Mouse (Mus musculus) C2C12 (cell line): ENCODE measurements at regions not wholly inside any gene's neighbourhood (a gene's known extent, or its start where the extent isn't known, plus 50 kb on each side); places are given as distances from the start of the nearest gene placed in this dataset.

Experiments
- H3K27me3 ChIP-seq: one replicate; pipeline ENCODE4 v1.6.1; 2011; ENCODE audit not compliant: control insufficient read depth, insufficient read depth, insufficient read length
- H3K36me3 ChIP-seq: one replicate; pipeline ENCODE4 v1.6.1; 2011; ENCODE audit not compliant: control insufficient read depth, insufficient read depth
- H3K4me3 ChIP-seq: one replicate; pipeline ENCODE4 v1.5.1; 2011; ENCODE audit warnings: mild to moderate bottlenecking, control low read depth; ENCODE audit not compliant: poor library complexity, insufficient read depth, severe bottlenecking
- H3K79me2 ChIP-seq: one replicate; pipeline ENCODE4 v1.6.1; 2011; ENCODE audit not compliant: control insufficient read depth, insufficient read depth
- H3K79me3 ChIP-seq: one replicate; pipeline ENCODE4 v1.6.1; 2011; ENCODE audit warnings: low read depth, control low read depth
- H3ac ChIP-seq: one replicate; pipeline ENCODE3; 2011; ENCODE audit warnings: low read depth; ENCODE audit not compliant: control insufficient read depth, insufficient read length
- CEBPB ChIP-seq: IDR thresholded peaks from one replicate; pipeline ENCODE4 v1.6.1; 2011; ENCODE audit warnings: low read depth, mild to moderate bottlenecking, control low read depth, moderate library complexity
- CTCF ChIP-seq: IDR thresholded peaks from one replicate; pipeline ENCODE4 v1.5.1; 2011; ENCODE audit not compliant: control insufficient read depth, insufficient read depth, insufficient read length
- FOSL1 ChIP-seq: IDR thresholded peaks from one replicate; pipeline ENCODE4 v1.8.0; 2011; ENCODE audit warnings: mild to moderate bottlenecking, low read length; ENCODE audit not compliant: poor library complexity, insufficient read depth, severe bottlenecking
- MAX ChIP-seq: IDR thresholded peaks from one replicate; pipeline ENCODE4 v1.6.1; 2011; ENCODE audit warnings: mild to moderate bottlenecking, control low read depth
- MYOD1 ChIP-seq: IDR thresholded peaks from one replicate; pipeline ENCODE4 v1.6.1; 2011; ENCODE audit warnings: low read depth; ENCODE audit not compliant: control insufficient read depth, insufficient read length
- MYOG ChIP-seq: IDR thresholded peaks from one replicate; pipeline ENCODE4 v1.6.1; 2011; ENCODE audit not compliant: control insufficient read depth, insufficient read length; ENCODE audit errors: extremely low read depth
- USF1 ChIP-seq: IDR thresholded peaks from one replicate; pipeline ENCODE4 v1.6.1; 2011; ENCODE audit warnings: low read depth, mild to moderate bottlenecking, control low read depth, moderate library complexity

GRCm38 (mm10) chr3:33918785-33919184 is 74.7 kb upstream of the Ccdc39 start:
- H3K4me3 ChIP-seq = no peak overlapping the region
- no peaks in the 10 kb centered on the region for H3K79me3 ChIP-seq
- no peaks in the 10 kb centered on the region for H3K36me3 ChIP-seq

DNA sequence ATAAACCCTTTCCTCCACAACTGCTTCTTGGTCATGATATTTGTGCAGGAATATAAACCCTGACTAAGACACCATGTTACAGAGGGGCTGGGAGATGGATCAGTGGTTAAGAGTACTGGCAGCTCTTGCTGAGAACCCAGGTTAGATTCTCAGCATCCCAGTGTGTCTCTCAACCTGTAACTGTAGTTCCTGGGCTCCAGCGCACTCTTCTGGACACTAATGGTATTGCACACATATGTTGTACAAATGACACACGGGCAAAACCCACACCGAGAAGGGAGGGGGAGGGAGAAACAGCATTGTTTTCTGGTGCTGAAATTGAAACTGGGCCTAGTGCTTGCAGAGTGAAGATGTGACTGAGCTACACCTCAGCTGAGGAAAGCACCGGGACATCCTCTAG is 81.0 kb upstream of the Ccdc39 start:
- Histone ChIP-seq H3K4me3 (no peak overlapping the region), H3ac (no peak overlapping the region), H3K79me2 (no peaks in the 10 kb centered on the region), H3K36me3 (no peaks in the 10 kb centered on the region), H3K79me3 (no peaks in the 10 kb centered on the region), H3K27me3 (no peaks in the 10 kb centered on the region)
- TF ChIP-seq MYOG (no peak), USF1 (no peak), MAX (no peak), FOSL1 (no peak), CTCF (no peak), CEBPB (no peak), MYOD1 (no peak)

More at GRCm38 (mm10) chr3:33918785-33919184, 74.7 kb upstream of the Ccdc39 start:
- Histone ChIP-seq H3K79me2 (no peaks in the 10 kb centered on the region), H3ac (no peak overlapping the region), H3K27me3 (no peaks in the 10 kb centered on the region)
- no peak for TF ChIP-seq MAX
- TF ChIP-seq USF1 = no peak
- TF ChIP-seq MYOD1 = no peak
- TF ChIP-seq CTCF = no peak
- TF ChIP-seq MYOG = no peak
- TF ChIP-seq FOSL1 = no peak
- TF ChIP-seq CEBPB = no peak

DNA sequence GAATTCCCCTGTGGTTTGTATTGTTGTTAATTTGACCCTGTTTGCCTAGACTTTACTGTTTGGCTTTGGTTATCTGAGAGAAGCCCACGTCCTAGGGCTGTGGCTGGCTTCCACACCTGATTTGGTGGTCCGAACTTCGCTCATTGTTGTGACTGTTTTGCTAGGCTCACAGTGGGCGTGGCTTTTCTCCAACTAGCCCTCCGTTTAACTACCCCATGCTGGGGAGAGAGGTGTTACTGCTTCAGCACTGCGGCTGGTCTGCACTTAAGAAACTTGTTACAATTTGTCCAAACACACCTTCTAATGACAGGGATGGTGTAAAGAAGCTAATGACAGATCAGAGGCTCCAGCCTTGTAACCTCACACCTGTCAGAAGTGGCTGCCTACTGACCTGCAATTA is 64.7 kb upstream of the Fxr1 start:
- Histone ChIP-seq H3K4me3 (no peak overlapping the region), H3K79me2 (no peaks in the 10 kb centered on the region), H3ac (no peak overlapping the region), H3K27me3 (peaks cover 4% of the 10 kb centered on the region), H3K79me3 (no peaks in the 10 kb centered on the region), H3K36me3 (no peaks in the 10 kb centered on the region)
- no peak for TF ChIP-seq USF1
- no peak for TF ChIP-seq CTCF
- TF ChIP-seq CEBPB = no peak
- no peak for TF ChIP-seq MYOG
- no peak for TF ChIP-seq MYOD1
- TF ChIP-seq FOSL1 = no peak
- no peak for TF ChIP-seq MAX

GRCm38 (mm10) chr3:33955854-33956624 is 63.7 kb upstream of the Fxr1 start:
- Histone ChIP-seq H3K36me3 (no peaks in the 10 kb centered on the region), H3K4me3 (no peak overlapping the region), H3K27me3 (peaks cover 4% of the 10 kb centered on the region), H3K79me2 (no peaks in the 10 kb centered on the region), H3K79me3 (no peaks in the 10 kb centered on the region), H3ac (no peak overlapping the region)
- no peak for TF ChIP-seq FOSL1
- TF ChIP-seq CTCF = peak; percentile 70

DNA sequence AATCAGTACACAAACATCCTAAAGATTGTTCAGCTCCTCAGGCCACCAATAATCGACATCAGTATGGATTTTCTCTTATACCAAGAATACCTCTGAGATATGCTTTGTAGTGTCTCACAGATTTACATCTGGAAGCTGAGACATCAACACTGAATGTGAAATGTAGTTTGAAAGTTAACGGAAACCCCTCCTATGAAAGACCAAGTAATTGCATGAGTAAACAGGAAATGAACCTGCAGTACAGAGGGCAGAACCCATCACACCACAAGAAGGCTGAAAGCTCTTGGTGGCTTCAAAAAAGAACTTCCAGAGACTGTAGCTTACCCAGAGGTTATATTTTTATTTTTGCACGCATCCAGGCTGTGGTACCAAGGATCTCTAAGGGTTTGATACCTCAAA is 63.1 kb upstream of the Fxr1 start:
- no peak overlapping the region for H3K4me3 ChIP-seq
- TF ChIP-seq FOSL1 = no peak
- no peak for TF ChIP-seq MYOG
- TF ChIP-seq MYOD1 = no peak
- TF ChIP-seq USF1 = no peak
- no peak for TF ChIP-seq MAX
- no peak for TF ChIP-seq CTCF
- TF ChIP-seq CEBPB = no peak
- H3K79me2 ChIP-seq = no peaks in the 10 kb centered on the region
- no peaks in the 10 kb centered on the region for H3K36me3 ChIP-seq
- H3K27me3 ChIP-seq = peaks cover 4% of the 10 kb centered on the region
- no peak overlapping the region for H3ac ChIP-seq
- H3K79me3 ChIP-seq = no peaks in the 10 kb centered on the region

DNA sequence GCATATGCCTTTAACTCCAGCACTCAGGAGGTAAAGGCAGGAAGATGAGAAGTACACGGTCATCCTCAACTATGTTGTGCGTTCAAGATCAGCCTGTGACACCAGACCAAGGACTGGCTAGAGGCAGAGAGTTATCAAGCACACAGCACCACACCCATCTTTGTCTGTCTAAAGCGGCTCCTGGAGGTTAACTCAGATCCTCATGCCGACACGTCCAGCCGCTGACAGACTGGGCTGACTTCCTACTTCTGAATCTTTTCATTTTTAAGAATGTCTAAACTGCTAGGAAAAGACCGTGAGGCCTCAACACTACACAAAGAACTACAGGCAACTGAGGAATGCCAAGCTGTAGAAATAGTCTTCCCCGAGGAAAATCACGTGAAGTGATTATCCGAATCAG is 62.1 kb upstream of the Fxr1 start:
- H3K36me3 ChIP-seq = no peaks in the 10 kb centered on the region
- H3ac ChIP-seq = no peak overlapping the region
- H3K4me3 ChIP-seq = no peak overlapping the region
- TF ChIP-seq MYOG (no peak), MYOD1 (no peak), USF1 (no peak), MAX (no peak), CEBPB (no peak), CTCF (no peak), FOSL1 (no peak)
- H3K27me3 ChIP-seq = peaks cover 4% of the 10 kb centered on the region
- H3K79me3 ChIP-seq = no peaks in the 10 kb centered on the region
- no peaks in the 10 kb centered on the region for H3K79me2 ChIP-seq
